Mouse (Mus musculus) myocyte (in vitro differentiated cells): ENCODE measurements around the gene Cyp4a31. TPM values are rescaled to one million over a fixed set of nuclear protein-coding genes. Genes with fewer than 3 reads are reported as not detected.
"Not testable (repeated sequence)": the region's sequence is repeated elsewhere in the genome, so short reads cannot be mapped to it uniquely, and the experiment has no call there.

Source experiments
- H3K27me3 ChIP-seq: one replicate; pipeline ENCODE4 v1.6.1; 2011; ENCODE audit not compliant: control insufficient read depth, insufficient read depth, insufficient read length
- H3K36me3 ChIP-seq: one replicate; pipeline ENCODE4 v1.6.1; 2011; ENCODE audit not compliant: control insufficient read depth, insufficient read depth
- H3K4me2 ChIP-seq: one replicate; pipeline ENCODE4 v1.6.1; 2011; ENCODE audit warnings: low read depth, control low read depth
- H3K4me3 ChIP-seq: one replicate; pipeline ENCODE4 v1.5.1; 2011; ENCODE audit warnings: mild to moderate bottlenecking, control low read depth, moderate library complexity
- H3K79me2 ChIP-seq: one replicate; pipeline ENCODE4 v1.6.1; 2011; ENCODE audit not compliant: control insufficient read depth, insufficient read depth
- H3ac ChIP-seq: one replicate; pipeline ENCODE4 v1.6.1; 2011; ENCODE audit not compliant: control insufficient read depth, insufficient read length
- POLR2A ChIP-seq: IDR thresholded peaks from one replicate; pipeline ENCODE4 v1.6.1; 2011; ENCODE audit warnings: low read depth, mild to moderate bottlenecking, control low read depth, moderate library complexity; ENCODE audit not compliant: insufficient read length
- polyA plus RNA-seq: library from polyadenylated mRNA; unstranded; fragments of >200 nt; fragmentation: generic; extraction: Trizol; gene quantifications from one replicate; pipeline ENCODE4 v1.2.1, GENCODE M21; 2012; ENCODE audit warnings: missing spikeins

Gene Cyp4a31
- polyA plus RNA-seq, 1 experiment = not detected

DNA sequence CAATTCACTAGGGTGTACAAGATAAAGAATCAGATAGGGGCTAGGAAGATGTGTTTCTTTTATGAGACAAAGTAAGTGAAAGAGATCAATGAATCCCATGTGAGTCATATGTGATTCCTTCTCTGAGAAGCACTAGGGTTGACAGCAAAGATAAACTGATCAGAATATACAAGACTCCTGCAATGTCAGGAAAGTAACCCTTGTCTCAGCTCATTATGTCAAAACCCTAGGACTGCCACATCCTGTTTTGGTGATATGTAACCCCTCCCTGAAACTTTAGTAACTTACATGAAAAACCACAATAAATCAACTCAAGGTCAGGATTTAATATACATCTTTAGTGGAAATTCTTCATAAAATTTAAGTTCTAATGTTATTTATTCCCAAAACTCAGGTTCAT is 50.6 kb downstream of the Cyp4a31 start:
- Histone ChIP-seq H3ac (no peak overlapping the region), H3K4me3 (no peak overlapping the region), H3K79me2 (no peaks in the 10 kb centered on the region), H3K4me2 (no peak overlapping the region), H3K36me3 (no peaks in the 10 kb centered on the region), H3K27me3 (no peaks in the 10 kb centered on the region)
- no peak for TF ChIP-seq POLR2A

DNA sequence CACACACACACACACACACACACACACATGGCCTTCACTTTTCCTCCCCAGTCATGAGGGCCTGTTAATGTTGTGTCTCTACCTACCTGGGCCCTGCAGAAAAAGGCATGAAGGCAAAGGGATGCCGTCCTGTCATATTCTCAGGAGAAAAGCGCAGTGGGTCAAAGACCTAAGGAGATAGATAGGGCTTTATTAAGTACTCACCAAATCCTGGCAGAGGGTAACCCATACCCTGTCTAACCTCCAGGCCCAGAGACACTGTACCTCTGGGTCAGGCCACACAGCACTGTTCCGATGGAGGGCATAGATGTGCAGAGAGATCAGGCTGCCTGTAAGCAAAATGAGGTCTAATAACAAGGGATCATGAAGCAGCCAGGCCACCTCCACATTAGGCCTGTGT is 62.1 kb downstream of the Cyp4a31 start:
- H3K4me2 ChIP-seq, H3K27me3 ChIP-seq, H3K36me3 ChIP-seq, H3K4me3 ChIP-seq, H3K79me2 ChIP-seq, H3ac ChIP-seq: not testable (repeated sequence)

Other genes starting within 250 kb of the Cyp4a31 start
- gene Cyp4a12b, start 152.0 kb upstream of the Cyp4a31 start, polyA plus RNA-seq = 0.01 TPM
- not detected for gene Cyp4a30b, start 111.0 kb upstream of the Cyp4a31 start, polyA plus RNA-seq
- gene Cyp4a14, start 67.5 kb upstream of the Cyp4a31 start, polyA plus RNA-seq = not detected
- not detected for gene Cyp4a10, start 45.4 kb upstream of the Cyp4a31 start, polyA plus RNA-seq
- not detected for gene Cyp4a32, start 37.3 kb downstream of the Cyp4a31 start, polyA plus RNA-seq
- gene Cyp4b1, start 84.1 kb downstream of the Cyp4a31 start, polyA plus RNA-seq = 0.84 TPM
- gene Efcab14, start 174.1 kb downstream of the Cyp4a31 start, polyA plus RNA-seq = 11.1 TPM
- gene Tex38, start 217.4 kb downstream of the Cyp4a31 start, polyA plus RNA-seq = not detected
- 12.5 TPM for gene Atpaf1, start 221.2 kb downstream of the Cyp4a31 start, polyA plus RNA-seq